ENCODE assay signal across 8 mouse cellular contexts in genomic region chr14:34503325-34503647, GRCm38 (mm10). TPM values are rescaled to one million over a fixed set of nuclear protein-coding genes. Genes with fewer than 3 reads are reported as not detected.
DNase-seq lines count a peak whose midpoint lies in the region; ATAC-seq and TF ChIP-seq lines count a peak whose summit lies in the region.

Gene Bmpr1a (minus strand): TSS chr14:34503341.

- H3K79me2 ChIP-seq in MEL (ENCODE audit: control insufficient read depth, insufficient read depth, low read length, poor library complexity), result peaks cover 5% of the 10 kb centered on the region

- peak within 1 kb of the TSS; percentile 68 for H3K4me2 ChIP-seq in intestine, embryonic 16.5 days (ENCODE audit: low read depth, low read length)
- peak within 1 kb of the TSS; percentile 86 for H3K4me2 ChIP-seq in midbrain, embryonic 16.5 days (ENCODE audit: low read length)

- no peak for ATAC-seq in intestine, embryonic 16.5 days
- no peak for ATAC-seq in midbrain, embryonic 16.5 days

- TF ChIP-seq POLR2A in MEL (IDR thresholded peaks at IDR 0.05; ENCODE audit: control insufficient read depth in 1 of 2, insufficient read depth in 1 of 2, low read depth in 1 of 2, low read length in 2 of 2, poor library complexity in 1 of 2), result no peak

- no peak for TF ChIP-seq RAD21 in MEL (IDR thresholded peaks at IDR 0.05; ENCODE audit: low read depth, low read length)

- no peak for DNase-seq in frontal cortex, adult 2 months (ENCODE audit: extremely low spot score in 1 of 2, low spot score in 1 of 2)
- no peak for DNase-seq in frontal cortex, postnatal 25 days (ENCODE audit: low spot score in 2 of 2)
- DNase-seq in MEL (ENCODE audit: low read depth, low spot score), result no peak
- DNase-seq in gastrocnemius, adult 8-10 months (ENCODE audit: low spot score in 2 of 2), result no peak
- DNase-seq in cerebellum, postnatal 4 days (ENCODE audit: low spot score in 2 of 2), result no peak
- no peak for DNase-seq in T-cell, adult 2 months (ENCODE audit: low spot score)

- peaks cover 0 to 5% of the 10 kb centered on the region in 2 experiments; a peak in 2 of 4 replicates for H3K4me1 ChIP-seq in MEL (ENCODE audit: control insufficient read depth in 1 of 2, insufficient read depth in 2 of 2, low read length in 2 of 2)
- peaks cover 24% of the 10 kb centered on the region for H3K4me1 ChIP-seq in intestine, embryonic 16.5 days (ENCODE audit: control insufficient read depth, insufficient read depth, low read length)
- H3K4me1 ChIP-seq in midbrain, embryonic 16.5 days (ENCODE audit: control insufficient read depth, insufficient read depth, low read length), result peaks cover 30% of the 10 kb centered on the region

- no peak for TF ChIP-seq CTCF in MEL (IDR thresholded peaks at IDR 0.05 in 2 of 3, conservative IDR thresholded peaks at IDR 0.05 in 1 of 3; ENCODE audit: control insufficient read depth in 1 of 3, insufficient read depth in 1 of 3, low read depth in 2 of 3, low read length in 3 of 3, poor library complexity in 1 of 3, severe bottlenecking in 1 of 3)

- WGBS in intestine, embryonic 16.5 days, result 11% methylated on average over 15 of the region's 15 CpGs
- 8% methylated on average over 15 of the region's 15 CpGs for WGBS in midbrain, embryonic 16.5 days

- peak within 1 kb of the TSS; percentile 86 to 90 for H3K4me3 ChIP-seq in MEL (ENCODE audit: control insufficient read depth in 1 of 2, insufficient read depth in 1 of 2, low read depth in 2 of 2, low read length in 2 of 2)
- peak within 1 kb of the TSS; percentile 90 for H3K4me3 ChIP-seq in intestine, embryonic 16.5 days (ENCODE audit: low read length)
- H3K4me3 ChIP-seq in midbrain, embryonic 16.5 days (ENCODE audit: low read depth, low read length), result peak within 1 kb of the TSS; percentile 96

- no peak for TF ChIP-seq EP300 in MEL (IDR thresholded peaks at IDR 0.05; ENCODE audit: low read depth in 1 of 2, low read length in 2 of 2)

- H3K9ac ChIP-seq in MEL (ENCODE audit: control insufficient read depth, low read depth, low read length, poor library complexity, severe bottlenecking), result peak within 1 kb of the TSS; percentile 83
- peak within 1 kb of the TSS; percentile 98 for H3K9ac ChIP-seq in intestine, embryonic 16.5 days (ENCODE audit: low read depth, low read length)
- H3K9ac ChIP-seq in midbrain, embryonic 16.5 days (ENCODE audit: low read depth, low read length), result peak within 1 kb of the TSS; percentile 91

- no peaks in the 10 kb centered on the region for H3K9me3 ChIP-seq in MEL (replicated peaks; ENCODE audit: insufficient read depth, low read length)
- no peaks in the 10 kb centered on the region for H3K9me3 ChIP-seq in intestine, embryonic 16.5 days (ENCODE audit: control insufficient read depth, low read length)
- no peaks in the 10 kb centered on the region for H3K9me3 ChIP-seq in midbrain, embryonic 16.5 days (replicated peaks; ENCODE audit: control insufficient read depth, low read length, poor library complexity, severe bottlenecking)

- peak within 1 kb of the TSS; percentile 59 for H3K27ac ChIP-seq in MEL (ENCODE audit: control insufficient read depth, low read depth, low read length)
- H3K27ac ChIP-seq in intestine, embryonic 16.5 days (ENCODE audit: low read length), result peak within 1 kb of the TSS; percentile 97
- peak within 1 kb of the TSS; percentile 93 for H3K27ac ChIP-seq in midbrain, embryonic 16.5 days (ENCODE audit: low read length)

- H3K36me3 ChIP-seq in MEL (ENCODE audit: control insufficient read depth in 1 of 2, insufficient read depth in 2 of 2, low read length in 2 of 2), result no peaks in the 10 kb centered on the region; a peak in 1 of 4 replicates
- no peaks in the 10 kb centered on the region for H3K36me3 ChIP-seq in intestine, embryonic 16.5 days (ENCODE audit: control insufficient read depth, insufficient read depth, low read length)
- no peaks in the 10 kb centered on the region for H3K36me3 ChIP-seq in midbrain, embryonic 16.5 days (ENCODE audit: control insufficient read depth, insufficient read depth, low read length)

- no peaks in the 10 kb centered on the region for H3K27me3 ChIP-seq in MEL (ENCODE audit: control insufficient read depth in 1 of 2, insufficient read depth in 2 of 2, low read length in 2 of 2)
- 0 out of 2 replicates have a peak, but pooled peaks cover 5% of the 10 kb centered on the region for H3K27me3 ChIP-seq in intestine, embryonic 16.5 days (replicated peaks; ENCODE audit: control insufficient read depth, insufficient read depth, low read length)
- no peaks in the 10 kb centered on the region for H3K27me3 ChIP-seq in midbrain, embryonic 16.5 days (ENCODE audit: control insufficient read depth, insufficient read depth, low read depth, low read length)

TF ChIP-seq in MEL, 35 proteins besides CTCF, POLR2A, EP300 and RAD21:
- no peak for TF ChIP-seq POLR2AphosphoS5 (IDR thresholded peaks at IDR 0.05; ENCODE audit: borderline replicate concordance, low read depth, low read length)
- no peak for TF ChIP-seq MYB (IDR thresholded peaks at IDR 0.05; ENCODE audit: low read depth, low read length)
- no peak for TF ChIP-seq MAFK (IDR thresholded peaks at IDR 0.05; ENCODE audit: borderline replicate concordance, low read depth, low read length)
- no peak for TF ChIP-seq BHLHE40 (IDR thresholded peaks at IDR 0.05; ENCODE audit: borderline replicate concordance, low read depth, low read length)
- TF ChIP-seq MAX (IDR thresholded peaks at IDR 0.05; ENCODE audit: low read length), result no peak
- TF ChIP-seq ELF1 (IDR thresholded peaks at IDR 0.05; ENCODE audit: low read depth, low read length), result no peak
- TF ChIP-seq NELFE (IDR thresholded peaks at IDR 0.05; ENCODE audit: low read depth, low read length), result no peak
- TF ChIP-seq MEF2A (IDR thresholded peaks at IDR 0.05; ENCODE audit: extremely low read depth, insufficient replicate concordance, low read depth, low read length, poor library complexity, severe bottlenecking), result no peak
- no peak for TF ChIP-seq JUND (IDR thresholded peaks at IDR 0.05; ENCODE audit: low read depth, low read length)
- no peak for TF ChIP-seq SIN3A (IDR thresholded peaks at IDR 0.05; ENCODE audit: low read length)
- TF ChIP-seq CHD2 (IDR thresholded peaks at IDR 0.05; ENCODE audit: low read length), result no peak
- TF ChIP-seq HCFC1 (IDR thresholded peaks at IDR 0.05; ENCODE audit: low read depth, low read length), result no peak
- no peak for TF ChIP-seq CHD1 (IDR thresholded peaks at IDR 0.05; ENCODE audit: low read depth, low read length)
- TF ChIP-seq USF2 (IDR thresholded peaks at IDR 0.05; ENCODE audit: borderline replicate concordance in 1 of 2, insufficient read depth in 1 of 2, low read depth in 1 of 2, low read length in 2 of 2), result no peak
- no peak for TF ChIP-seq TCF12 (IDR thresholded peaks at IDR 0.05; ENCODE audit: low read depth, low read length)

RNA-seq across cellular contexts. Expression of gene Bmpr1a, which starts in this region (rescaled TPM):
- polyA plus RNA-seq in frontal cortex, adult 2 months (2012; rRNA removed), result 23.8 and 28.0 TPM in 2 replicates
- total RNA-seq in MEL (2012; rRNA removed), result 3.1 and 3.6 TPM in 2 replicates
- polyA plus RNA-seq in MEL (2012; ENCODE audit: insufficient read depth in 1 of 2, insufficient read length in 2 of 2, low read depth in 1 of 2, low replicate concordance in 2 of 2, missing spikeins in 1 of 2), result 1 to 10 TPM in 1 of 2 experiments, not detected in 1; 3.1 TPM
- 10 to 100 TPM; 42.9 to 52.0 (median 48.1) TPM for total RNA-seq in gastrocnemius, adult 8-10 months (2022)
- polyA plus RNA-seq in intestine, embryonic 16.5 days (2015; fragmentation: Nextera tagmentation; extraction: Ambion mirVana), result 11.0 and 15.6 TPM in 2 replicates
- polyA plus RNA-seq in midbrain, embryonic 16.5 days (2015; fragmentation: Nextera tagmentation; extraction: Ambion mirVana), result 15.2 and 15.4 TPM in 2 replicates
